Mouse (Mus musculus): ENCODE results near the gene Zfp64. TPM values are rescaled to one million over a fixed set of nuclear protein-coding genes. Genes with fewer than 3 reads are reported as not detected.

Zfp64 gene
- polyA plus RNA-seq, 1 experiment from 2014 or later, result 45.9 TPM

DNA sequence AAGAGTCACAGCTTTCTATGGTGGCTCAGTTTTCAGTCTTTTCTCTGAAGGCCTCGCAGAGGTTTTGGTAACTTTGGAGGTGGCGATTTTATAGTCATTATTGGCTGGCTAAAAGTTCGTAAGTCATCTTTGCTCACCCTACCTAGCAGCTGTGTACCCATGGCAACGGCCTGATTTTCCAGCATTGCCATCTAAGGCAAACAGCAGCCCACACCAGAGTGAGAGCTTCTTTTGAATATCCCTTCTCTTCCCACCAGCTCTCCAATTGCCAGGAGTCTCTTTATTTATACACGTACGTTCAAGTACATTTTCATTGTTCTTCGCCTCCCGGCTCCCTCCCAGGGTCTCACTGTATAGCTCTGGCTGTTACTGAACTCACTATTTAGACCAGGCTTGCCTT lies 59.9 kb downstream of the Zfp64 start:
- no peak overlapping the region for H3K4me3 ChIP-seq (replicated peaks; ENCODE audit: low read depth, low read length)
- DNase-seq (no peak), ATAC-seq (ENCODE audit: low FRiP score, low TSS enrichment) (no peak)
- no peaks in the 10 kb centered on the region for H3K27me3 ChIP-seq (ENCODE audit: control insufficient read depth, insufficient read depth, low read length)
- no peaks in the 10 kb centered on the region for H3K4me1 ChIP-seq (ENCODE audit: control insufficient read depth, insufficient read depth, low read length)
- 83% methylated on average over 8 of the region's 8 CpGs for WGBS
- H3K27ac ChIP-seq (replicated peaks; ENCODE audit: low read depth, low read length), result no peak overlapping the region
- no peak overlapping the region for H3K4me2 ChIP-seq (ENCODE audit: low read length)
- H3K9me3 ChIP-seq (ENCODE audit: control insufficient read depth, low read length), result no peaks in the 10 kb centered on the region
- 0 out of 2 replicates have a peak, but pooled peaks cover 7% of the 10 kb centered on the region for H3K36me3 ChIP-seq (ENCODE audit: control insufficient read depth, insufficient read depth, low read length)
- H3K9ac ChIP-seq (replicated peaks; ENCODE audit: low read length), result no peak overlapping the region

DNA sequence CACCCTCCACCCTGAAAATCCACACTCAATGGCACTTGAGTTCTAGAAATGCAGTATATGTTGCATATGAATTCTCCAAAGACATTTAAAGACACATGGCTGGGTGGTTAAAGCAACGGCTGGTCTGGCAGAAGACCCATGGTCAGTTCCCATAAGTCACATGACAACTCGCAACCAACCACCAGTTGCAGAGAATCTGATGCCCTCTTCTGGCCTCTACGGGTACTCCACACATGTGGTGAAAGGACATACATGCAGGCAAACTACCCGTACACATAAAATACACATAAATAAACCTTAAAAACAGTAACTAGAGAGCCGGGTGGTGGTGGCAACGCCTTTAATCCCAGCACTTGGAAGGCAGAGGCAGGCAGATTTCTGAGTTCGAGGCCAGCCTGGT lies 60.6 kb downstream of the Zfp64 start:
- Histone ChIP-seq H3K27ac (replicated peaks; ENCODE audit: low read depth, low read length) (no peak overlapping the region), H3K4me2 (ENCODE audit: low read length) (no peak overlapping the region), H3K4me3 (replicated peaks; ENCODE audit: low read depth, low read length) (no peak overlapping the region), H3K36me3 (ENCODE audit: control insufficient read depth, insufficient read depth, low read length) (0 out of 2 replicates have a peak, but pooled peaks cover 7% of the 10 kb centered on the region), H3K4me1 (ENCODE audit: control insufficient read depth, insufficient read depth, low read length) (no peaks in the 10 kb centered on the region), H3K9me3 (ENCODE audit: control insufficient read depth, low read length) (no peaks in the 10 kb centered on the region), H3K9ac (replicated peaks; ENCODE audit: low read length) (no peak overlapping the region), H3K27me3 (ENCODE audit: control insufficient read depth, insufficient read depth, low read length) (no peaks in the 10 kb centered on the region)
- no peak for ATAC-seq (ENCODE audit: low FRiP score, low TSS enrichment)
- WGBS, result 91% methylated on average over 7 of the region's 7 CpGs
- DNase-seq, result no peak

DNA sequence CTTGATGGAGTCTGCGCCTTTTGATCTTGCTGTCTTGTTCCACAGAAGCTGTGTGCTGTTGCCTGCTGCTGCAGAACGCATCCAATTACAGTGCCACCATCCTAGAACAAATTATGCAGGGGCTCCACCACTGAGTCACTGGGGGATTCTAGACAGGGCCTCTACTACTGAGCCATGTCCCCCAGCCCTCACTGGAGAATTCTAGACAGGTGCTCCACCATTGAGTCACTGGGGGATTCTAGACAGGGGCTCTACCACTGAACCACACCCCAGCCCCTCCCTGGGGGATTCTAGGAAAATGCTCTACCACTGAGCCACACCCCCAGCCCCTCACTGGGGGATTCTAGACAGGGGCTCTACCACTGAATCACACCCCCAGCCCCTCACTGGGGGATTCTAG lies 63.3 kb downstream of the Zfp64 start:
- Histone ChIP-seq H3K27ac (replicated peaks; ENCODE audit: low read depth, low read length) (no peak overlapping the region), H3K9ac (replicated peaks; ENCODE audit: low read length) (no peak overlapping the region)

DNA sequence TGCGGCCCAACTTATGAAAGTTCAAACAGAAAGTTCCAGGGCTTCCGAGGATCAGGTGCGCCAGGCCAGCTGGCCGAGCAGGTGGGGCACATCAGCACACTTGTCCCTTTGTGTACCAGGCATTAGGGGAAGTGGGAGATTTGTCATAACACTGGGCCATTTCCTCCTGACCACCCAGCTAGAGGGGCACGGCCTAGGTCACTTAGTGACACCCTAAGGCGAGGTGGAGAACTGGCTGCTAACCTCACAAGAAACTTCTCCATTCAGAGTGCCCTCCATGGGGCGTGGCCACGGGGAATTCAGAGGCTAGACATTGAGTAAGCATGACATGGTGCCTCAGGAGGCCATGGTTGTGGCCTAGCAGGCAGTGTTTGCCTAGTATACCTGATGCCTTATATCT lies 70.7 kb downstream of the Zfp64 start:
- no peak for DNase-seq
- Histone ChIP-seq H3K4me1 (ENCODE audit: control insufficient read depth, insufficient read depth, low read length) (no peaks in the 10 kb centered on the region), H3K27me3 (ENCODE audit: control insufficient read depth, insufficient read depth, low read length) (no peaks in the 10 kb centered on the region), H3K36me3 (ENCODE audit: control insufficient read depth, insufficient read depth, low read length) (no peaks in the 10 kb centered on the region), H3K4me2 (ENCODE audit: low read length) (no peak overlapping the region), H3K9me3 (ENCODE audit: control insufficient read depth, low read length) (no peaks in the 10 kb centered on the region), H3K27ac (replicated peaks; ENCODE audit: low read depth, low read length) (no peak overlapping the region), H3K4me3 (replicated peaks; ENCODE audit: low read depth, low read length) (no peak overlapping the region), H3K9ac (replicated peaks; ENCODE audit: low read length) (no peak overlapping the region)
- ATAC-seq (ENCODE audit: low FRiP score, low TSS enrichment), result no peak
- WGBS, result 72% methylated on average over 8 of the region's 8 CpGs

More for the DNA sequence above, 63.3 kb downstream of the Zfp64 start:
- Histone ChIP-seq H3K4me3 (replicated peaks; ENCODE audit: low read depth, low read length) (no peak overlapping the region), H3K27me3 (ENCODE audit: control insufficient read depth, insufficient read depth, low read length) (no peaks in the 10 kb centered on the region), H3K4me1 (ENCODE audit: control insufficient read depth, insufficient read depth, low read length) (no peaks in the 10 kb centered on the region), H3K4me2 (ENCODE audit: low read length) (no peak overlapping the region), H3K9me3 (ENCODE audit: control insufficient read depth, low read length) (no peaks in the 10 kb centered on the region), H3K36me3 (ENCODE audit: control insufficient read depth, insufficient read depth, low read length) (0 out of 2 replicates have a peak, but pooled peaks cover 7% of the 10 kb centered on the region)
- 78% methylated on average over 2 of the region's 2 CpGs for WGBS
- ATAC-seq (ENCODE audit: low FRiP score, low TSS enrichment) (no peak), DNase-seq (no peak)

DNA sequence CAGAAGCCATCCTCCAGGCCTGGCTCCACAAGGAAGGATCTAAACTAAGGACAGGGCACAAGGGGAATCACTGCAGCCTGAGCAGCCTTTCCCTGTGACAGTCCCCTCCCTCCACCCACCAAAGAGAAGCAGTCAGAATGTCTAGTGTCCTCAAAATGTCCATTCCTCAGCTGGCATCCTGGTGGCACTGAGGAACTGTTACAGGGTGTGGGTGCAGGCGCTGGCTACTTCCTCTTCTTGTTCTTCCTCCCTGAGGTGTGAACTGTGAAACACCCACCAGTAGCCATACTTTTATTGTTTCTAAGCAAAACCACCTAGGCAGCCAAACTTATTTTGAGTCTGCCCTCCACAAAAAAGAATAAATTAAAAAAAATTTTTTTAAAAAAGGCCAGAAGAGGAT lies 72.4 kb downstream of the Zfp64 start:
- Histone ChIP-seq H3K27ac (replicated peaks; ENCODE audit: low read depth, low read length) (no peak overlapping the region), H3K27me3 (ENCODE audit: control insufficient read depth, insufficient read depth, low read length) (no peaks in the 10 kb centered on the region)
- DNase-seq, result no peak

DNA sequence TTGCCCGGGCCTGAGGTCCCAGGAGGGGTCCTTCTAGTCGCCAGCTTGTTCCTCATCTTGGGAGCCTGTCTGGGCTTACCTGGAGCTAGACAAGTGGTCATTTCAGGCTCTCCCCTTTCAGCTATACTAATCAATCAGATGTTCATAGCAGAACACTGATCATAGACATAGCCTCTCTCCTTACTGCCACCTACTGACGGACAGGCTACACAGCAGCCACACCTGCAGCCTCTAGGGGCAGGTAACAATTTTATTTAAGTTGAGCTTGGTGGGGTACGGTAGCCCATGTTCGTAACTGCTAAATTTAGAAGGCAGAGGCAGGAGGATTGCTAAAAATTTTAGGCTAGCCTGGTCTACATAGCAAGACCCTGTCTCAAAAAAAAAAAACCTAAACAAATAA lies 73.5 kb downstream of the Zfp64 start:
- no peak for ATAC-seq (ENCODE audit: low FRiP score, low TSS enrichment)

More for the DNA sequence above, 72.4 kb downstream of the Zfp64 start:
- Histone ChIP-seq H3K9me3 (ENCODE audit: control insufficient read depth, low read length) (no peaks in the 10 kb centered on the region), H3K4me3 (replicated peaks; ENCODE audit: low read depth, low read length) (no peak overlapping the region), H3K4me2 (ENCODE audit: low read length) (no peak overlapping the region), H3K4me1 (ENCODE audit: control insufficient read depth, insufficient read depth, low read length) (no peaks in the 10 kb centered on the region), H3K36me3 (ENCODE audit: control insufficient read depth, insufficient read depth, low read length) (no peaks in the 10 kb centered on the region), H3K9ac (replicated peaks; ENCODE audit: low read length) (no peak overlapping the region)
- 90% methylated on average over 1 of the region's 1 CpGs for WGBS
- ATAC-seq (ENCODE audit: low FRiP score, low TSS enrichment), result no peak

DNA sequence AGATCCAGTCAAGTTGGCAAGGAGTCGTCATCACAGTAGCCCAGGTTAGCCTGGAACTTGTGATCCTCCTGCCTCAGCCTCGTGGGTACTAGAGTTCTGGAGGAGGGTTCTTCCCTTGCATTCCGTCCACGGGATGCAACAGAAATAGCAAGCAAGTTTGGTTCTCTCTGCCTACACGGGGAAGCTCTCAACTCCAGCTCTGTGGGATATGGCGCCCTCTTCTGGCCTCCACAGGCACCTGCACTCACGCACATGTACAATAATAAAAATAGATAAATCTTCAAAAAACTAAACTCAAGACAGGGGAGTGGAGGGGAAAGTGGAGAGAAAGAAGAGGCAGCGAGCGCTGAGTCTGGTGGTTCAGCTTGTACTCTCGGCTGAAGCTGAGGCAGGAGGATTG lies 75.8 kb downstream of the Zfp64 start:
- ATAC-seq (ENCODE audit: low FRiP score, low TSS enrichment) (no peak), DNase-seq (no peak)
- WGBS, result 87% methylated on average over 10 of the region's 10 CpGs
- Histone ChIP-seq H3K4me2 (ENCODE audit: low read length) (no peak overlapping the region), H3K9ac (replicated peaks; ENCODE audit: low read length) (no peak overlapping the region), H3K27ac (replicated peaks; ENCODE audit: low read depth, low read length) (no peak overlapping the region), H3K4me1 (ENCODE audit: control insufficient read depth, insufficient read depth, low read length) (no peaks in the 10 kb centered on the region), H3K36me3 (ENCODE audit: control insufficient read depth, insufficient read depth, low read length) (no peaks in the 10 kb centered on the region), H3K4me3 (replicated peaks; ENCODE audit: low read depth, low read length) (no peak overlapping the region), H3K27me3 (ENCODE audit: control insufficient read depth, insufficient read depth, low read length) (no peaks in the 10 kb centered on the region), H3K9me3 (ENCODE audit: control insufficient read depth, low read length) (no peaks in the 10 kb centered on the region)

More for the DNA sequence above, 73.5 kb downstream of the Zfp64 start:
- H3K9me3 ChIP-seq (ENCODE audit: control insufficient read depth, low read length), result no peaks in the 10 kb centered on the region
- no peak overlapping the region for H3K4me3 ChIP-seq (replicated peaks; ENCODE audit: low read depth, low read length)
- 46% methylated on average over 5 of the region's 5 CpGs for WGBS
- H3K9ac ChIP-seq (replicated peaks; ENCODE audit: low read length), result no peak overlapping the region
- no peak overlapping the region for H3K4me2 ChIP-seq (ENCODE audit: low read length)
- no peak overlapping the region for H3K27ac ChIP-seq (replicated peaks; ENCODE audit: low read depth, low read length)
- DNase-seq, result peak; percentile 67
- H3K36me3 ChIP-seq (ENCODE audit: control insufficient read depth, insufficient read depth, low read length), result no peaks in the 10 kb centered on the region
- H3K27me3 ChIP-seq (ENCODE audit: control insufficient read depth, insufficient read depth, low read length), result no peaks in the 10 kb centered on the region
- H3K4me1 ChIP-seq (ENCODE audit: control insufficient read depth, insufficient read depth, low read length), result no peaks in the 10 kb centered on the region

DNA sequence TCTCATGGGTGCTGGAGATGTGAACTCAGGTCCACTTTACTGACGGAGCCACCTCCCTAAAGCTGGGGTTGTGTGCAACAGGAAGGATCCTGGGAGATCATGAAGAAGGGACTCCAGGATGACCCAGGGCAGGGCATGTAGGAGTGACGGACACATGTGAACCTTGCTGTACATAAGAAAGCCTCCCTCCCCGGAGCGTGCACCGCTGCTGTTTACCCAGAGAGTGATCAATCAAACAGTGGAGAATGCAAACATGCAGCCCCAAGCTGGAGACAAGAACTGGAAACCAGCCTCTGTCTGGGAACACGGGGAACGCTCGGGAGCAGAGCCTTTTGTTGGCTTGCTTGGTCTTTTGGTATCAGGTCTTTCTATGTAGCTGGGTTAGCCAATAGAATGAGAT lies 76.7 kb downstream of the Zfp64 start:
- Histone ChIP-seq H3K4me1 (ENCODE audit: control insufficient read depth, insufficient read depth, low read length) (no peaks in the 10 kb centered on the region), H3K27me3 (ENCODE audit: control insufficient read depth, insufficient read depth, low read length) (no peaks in the 10 kb centered on the region), H3K4me2 (ENCODE audit: low read length) (no peak overlapping the region), H3K9me3 (ENCODE audit: control insufficient read depth, low read length) (no peaks in the 10 kb centered on the region), H3K36me3 (ENCODE audit: control insufficient read depth, insufficient read depth, low read length) (no peaks in the 10 kb centered on the region), H3K4me3 (replicated peaks; ENCODE audit: low read depth, low read length) (no peak overlapping the region), H3K27ac (replicated peaks; ENCODE audit: low read depth, low read length) (no peak overlapping the region), H3K9ac (replicated peaks; ENCODE audit: low read length) (no peak overlapping the region)
- DNase-seq (no peak), ATAC-seq (ENCODE audit: low FRiP score, low TSS enrichment) (no peak)
- 87% methylated on average over 8 of the region's 8 CpGs for WGBS

DNA sequence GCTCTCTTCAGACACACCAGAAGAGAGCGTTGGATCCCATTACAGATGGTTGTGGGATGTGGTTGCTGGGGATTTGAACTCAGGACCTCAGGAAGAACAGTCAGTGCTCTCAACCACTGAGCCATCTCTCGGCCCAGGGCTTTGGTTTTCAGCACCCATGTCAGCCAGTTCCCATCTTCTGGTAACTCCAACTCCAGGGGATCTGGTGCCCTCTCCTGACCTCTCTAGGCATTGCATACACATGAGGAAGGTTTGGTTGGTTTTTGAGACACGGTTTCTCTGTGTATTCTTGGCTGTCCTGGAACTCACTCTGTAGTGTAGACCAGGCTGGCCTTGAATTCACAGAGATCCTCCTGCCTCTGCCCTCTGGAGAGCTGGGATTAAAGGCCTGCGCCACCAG lies 77.2 kb downstream of the Zfp64 start:
- ATAC-seq (ENCODE audit: low FRiP score, low TSS enrichment), result no peak
- DNase-seq, result no peak
- 86% methylated on average over 4 of the region's 4 CpGs for WGBS
- Histone ChIP-seq H3K4me2 (ENCODE audit: low read length) (no peak overlapping the region), H3K4me1 (ENCODE audit: control insufficient read depth, insufficient read depth, low read length) (no peaks in the 10 kb centered on the region), H3K9me3 (ENCODE audit: control insufficient read depth, low read length) (no peaks in the 10 kb centered on the region), H3K4me3 (replicated peaks; ENCODE audit: low read depth, low read length) (no peak overlapping the region), H3K27ac (replicated peaks; ENCODE audit: low read depth, low read length) (no peak overlapping the region), H3K27me3 (ENCODE audit: control insufficient read depth, insufficient read depth, low read length) (no peaks in the 10 kb centered on the region), H3K9ac (replicated peaks; ENCODE audit: low read length) (no peak overlapping the region), H3K36me3 (ENCODE audit: control insufficient read depth, insufficient read depth, low read length) (no peaks in the 10 kb centered on the region)

Data from midbrain, embryonic 14.5 days (tissue).